Mouse (Mus musculus) liver, embryonic 14.5 days (tissue): Measurements from ENCODE around the gene Pxmp2. TPM values are rescaled to one million over a fixed set of nuclear protein-coding genes. Genes with fewer than 3 reads are reported as not detected.

ENCODE experiments used
- ATAC-seq: fragments of 200-750 bp; cut with Nextera tagmentation; 2 replicates; pipeline ENCODE4 v1.8.0; 2017; ENCODE audit warnings: moderate number of reproducible peaks, mild to moderate bottlenecking, moderate library complexity; ENCODE audit not compliant: insufficient read depth
- DNase-seq, 3 experiments: peaks; one replicate each; pipeline ENCODE4 v3.0.0-alpha.2; 2012 to 2013; ENCODE audit warnings: low read depth in 3 of 3, low spot score in 3 of 3
- H3K27ac ChIP-seq: fragments of 300-500 bp; sonication (generic); 2 replicates; pipeline ENCODE4 v1.5.1; 2014; ENCODE audit warnings: moderate library complexity, mild to moderate bottlenecking, control low read depth, inconsistent platforms
- H3K27me3 ChIP-seq: fragments of 300-500 bp; sonication (generic); 2 replicates; pipeline ENCODE4 v1.6.1; 2014; ENCODE audit warnings: mild to moderate bottlenecking, low read length, moderate library complexity; ENCODE audit not compliant: control insufficient read depth, insufficient read depth
- H3K36me3 ChIP-seq: fragments of 300-500 bp; sonication (generic); replicated peaks from 2 replicates; pipeline ENCODE4 v1.6.1; 2014; ENCODE audit warnings: low read depth; ENCODE audit not compliant: control insufficient read depth, insufficient read depth
- H3K4me1 ChIP-seq, 2 experiments: fragments of 200-500 bp in 1 of 2; fragments of 300-500 bp in 1 of 2; sonication (generic) in 1 of 2; replicated peaks; 2 replicates each; pipeline ENCODE4 v1.6.1; 2012 to 2014; ENCODE audit warnings: antibody characterized with exemption in 1 of 2, inconsistent platforms in 1 of 2, low read length in 1 of 2; ENCODE audit not compliant: control insufficient read depth in 2 of 2, insufficient read depth in 2 of 2
- H3K4me2 ChIP-seq: fragments of 300-500 bp; sonication (generic); 2 replicates; pipeline ENCODE4 v1.6.1; 2014; ENCODE audit warnings: low read depth, mild to moderate bottlenecking, control low read depth, moderate library complexity
- H3K4me3 ChIP-seq, 2 experiments: fragments of 200-500 bp in 1 of 2; fragments of 300-500 bp in 1 of 2; sonication (generic) in 1 of 2; 2 replicates each; pipeline ENCODE4 v1.5.1; 2012 to 2014; ENCODE audit warnings: low read depth in 2 of 2, low read length in 2 of 2, mild to moderate bottlenecking in 2 of 2, control low read depth in 1 of 2, inconsistent platforms in 1 of 2, moderate library complexity in 1 of 2; ENCODE audit not compliant: insufficient read depth in 1 of 2
- H3K9ac ChIP-seq: fragments of 300-500 bp; sonication (generic); replicated peaks from 2 replicates; pipeline ENCODE4 v1.6.1; 2014; ENCODE audit warnings: mild to moderate bottlenecking, control low read depth, moderate library complexity
- H3K9me3 ChIP-seq: fragments of 300-500 bp; sonication (generic); 2 replicates; pipeline ENCODE4 v1.6.1; 2016; ENCODE audit warnings: low read length, mixed read lengths; ENCODE audit not compliant: control insufficient read depth
- CTCF ChIP-seq: IDR thresholded peaks from 2 replicates; pipeline ENCODE4 v1.5.1; 2016; ENCODE audit warnings: antibody characterized with exemption, low read depth, control low read depth
- EP300 ChIP-seq: IDR thresholded peaks from 2 replicates; pipeline ENCODE4 v1.6.1; 2016; ENCODE audit warnings: antibody characterized with exemption, low read depth
- WGBS: fragments of 180-500 bp; shearing (Covaris S2); extraction: QIAGEN DNeasy Blood & Tissue Kit; methylation state at CpG from one replicate; pipeline ENCODE4 v1.1.7; 2014; ENCODE audit not compliant: insufficient replicate concordance; 5-methylcytosine and 5-hydroxymethylcytosine counted together
- polyA plus RNA-seq, 2 experiments: library from polyadenylated mRNA; depleted of rRNA in 1 of 2; stranded (reverse) in 1 of 2; unstranded in 1 of 2; fragments of >200 nt; fragmentation: Nextera tagmentation in 1 of 2; extraction: Ambion mirVana in 1 of 2; gene quantifications; 2 replicates each; pipeline versions ENCODE4 v1.2.1 to v1.2.3; 2012 to 2014

The Pxmp2 gene
- polyA plus RNA-seq, 2 experiments: 16.0 to 31.7 TPM

- no peaks in the 10 kb centered on the region for H3K27me3 ChIP-seq
- H3K27ac ChIP-seq: no peak overlapping the region
- 64% methylated on average over 4 of the region's 4 CpGs for WGBS
- peak; percentile 36 to 60 (median 55) for DNase-seq
- no peaks in the 10 kb centered on the region for H3K9me3 ChIP-seq
- no peak overlapping the region for H3K4me2 ChIP-seq
- H3K36me3 ChIP-seq: no peaks in the 10 kb centered on the region
- peak; percentile 42; the same call in 1 of the 2 replicates for TF ChIP-seq EP300
- no peak for TF ChIP-seq CTCF
- peaks cover 6 to 11% of the 10 kb centered on the region in 2 experiments; a peak in 2 of 4 replicates for H3K4me1 ChIP-seq
- ATAC-seq: peak; percentile 43; the same call in 1 of the 2 replicates
- no peak overlapping the region for H3K4me3 ChIP-seq
- H3K9ac ChIP-seq: peak overlapping the region; percentile 37
These were observed 11.8 kb downstream of the Pxmp2 start for GRCm38 (mm10) chr5:110274147-110274546.

GRCm38 (mm10) chr5:110270242-110270641 is 15.7 kb downstream of the Pxmp2 start:
- Histone ChIP-seq H3K4me3 (no peak overlapping the region), H3K9me3 (no peaks in the 10 kb centered on the region), H3K4me2 (no peak overlapping the region), H3K9ac (no peak overlapping the region), H3K27ac (no peak overlapping the region), H3K36me3 (peaks cover 12% of the 10 kb centered on the region), H3K27me3 (no peaks in the 10 kb centered on the region), H3K4me1 (peaks cover 9 to 18% of the 10 kb centered on the region in 2 experiments)
- ATAC-seq: no peak
- TF ChIP-seq CTCF: no peak
- TF ChIP-seq EP300: no peak
- 90% methylated on average over 6 of the region's 6 CpGs for WGBS
- DNase-seq: no peak

- Histone ChIP-seq H3K9me3 (no peaks in the 10 kb centered on the region), H3K36me3 (peaks cover 21% of the 10 kb centered on the region), H3K4me1 (peaks cover 8 to 14% of the 10 kb centered on the region in 2 experiments), H3K27me3 (no peaks in the 10 kb centered on the region), H3K4me2 (peak within 1 kb of the TSS; percentile 91), H3K9ac (peak within 1 kb of the TSS; percentile 90), H3K4me3 (peak within 1 kb of the TSS; percentile 70 to 87), H3K27ac (no peak within 1 kb of the TSS)
- peak; percentile 93 for TF ChIP-seq CTCF
- TF ChIP-seq EP300: 0 out of 2 replicates have a peak, but pooled peaks have one; percentile 13
- peak; percentile 77 to 81 (median 77) for DNase-seq
- ATAC-seq: peak; percentile 84
- WGBS: under 1% methylated on average over 61 of the region's 66 CpGs
These were observed 16.6 kb downstream of the Pxmp2 start, which contains the start of gene Pgam5 for GRCm38 (mm10) chr5:110269141-110270101. Pgam5 (minus strand) TSS chr5:110269913.

- Histone ChIP-seq H3K9ac (no peak overlapping the region), H3K27ac (no peak overlapping the region), H3K27me3 (no peaks in the 10 kb centered on the region), H3K4me2 (no peak overlapping the region), H3K4me3 (no peak overlapping the region), H3K9me3 (no peaks in the 10 kb centered on the region), H3K4me1 (peaks cover 3 to 7% of the 10 kb centered on the region in 2 experiments), H3K36me3 (peaks cover 21% of the 10 kb centered on the region)
- WGBS: 85% methylated on average over 4 of the region's 4 CpGs
- no peak for ATAC-seq
- no peak for TF ChIP-seq EP300
- no peak for TF ChIP-seq CTCF
- no peak for DNase-seq
These were observed 19.0 kb downstream of the Pxmp2 start for GRCm38 (mm10) chr5:110266941-110267340.

GRCm38 (mm10) chr5:110244091-110244490 is 41.9 kb downstream of the Pxmp2 start:
- no peak for DNase-seq
- Histone ChIP-seq H3K27ac (no peak overlapping the region), H3K4me2 (no peak overlapping the region), H3K36me3 (peaks cover 55% of the 10 kb centered on the region), H3K4me3 (no peak overlapping the region), H3K9me3 (no peaks in the 10 kb centered on the region), H3K9ac (no peak overlapping the region), H3K4me1 (no peaks in the 10 kb centered on the region), H3K27me3 (no peaks in the 10 kb centered on the region)
- ATAC-seq: no peak
- 71% methylated on average over 2 of the region's 2 CpGs for WGBS
- no peak for TF ChIP-seq EP300
- no peak for TF ChIP-seq CTCF
